Mouse (Mus musculus) neural tube, embryonic 13.5 days (tissue): Measurements from ENCODE around the gene Mcam. TPM values are rescaled to one million over a fixed set of nuclear protein-coding genes. Genes with fewer than 3 reads are reported as not detected.

Source experiments
- ATAC-seq: fragments of 200-750 bp; cut with Nextera tagmentation; 2 replicates; pipeline ENCODE4 v1.8.0; 2017; ENCODE audit warnings: low read depth, mild to moderate bottlenecking, moderate TSS enrichment, moderate library complexity
- H3K27ac ChIP-seq: fragments of 300-500 bp; sonication (generic); replicated peaks from 2 replicates; pipeline ENCODE4 v1.5.1; 2015; ENCODE audit warnings: moderate library complexity, mild to moderate bottlenecking, inconsistent platforms
- H3K27me3 ChIP-seq: fragments of 300-500 bp; sonication (generic); 2 replicates; pipeline ENCODE4 v1.6.1; 2015; ENCODE audit warnings: mild to moderate bottlenecking, inconsistent platforms
- H3K36me3 ChIP-seq: fragments of 300-500 bp; sonication (generic); 2 replicates; pipeline ENCODE4 v1.6.1; 2015; ENCODE audit warnings: mild to moderate bottlenecking, inconsistent platforms
- H3K4me1 ChIP-seq: fragments of 300-500 bp; sonication (generic); replicated peaks from 2 replicates; pipeline ENCODE4 v1.6.1; 2015; ENCODE audit warnings: inconsistent platforms
- H3K4me2 ChIP-seq: fragments of 300-500 bp; sonication (generic); 2 replicates; pipeline ENCODE4 v1.6.1; 2015; ENCODE audit warnings: inconsistent platforms, mild to moderate bottlenecking, moderate library complexity
- H3K4me3 ChIP-seq: fragments of 300-500 bp; sonication (generic); 2 replicates; pipeline ENCODE4 v1.5.1; 2015; ENCODE audit warnings: mild to moderate bottlenecking, inconsistent platforms
- H3K9ac ChIP-seq: fragments of 300-500 bp; sonication (generic); 2 replicates; pipeline ENCODE4 v1.6.1; 2015; ENCODE audit warnings: moderate library complexity, mild to moderate bottlenecking, inconsistent platforms
- H3K9me3 ChIP-seq: fragments of 300-500 bp; sonication (generic); 2 replicates; pipeline ENCODE4 v1.6.1; 2016; ENCODE audit warnings: inconsistent platforms
- whole genome bisulfite sequencing: fragments of 180-500 bp; shearing (Covaris S2); methylation state at CpG from one replicate; pipeline ENCODE4 v1.1.7; 2015; 5-methylcytosine and 5-hydroxymethylcytosine counted together
- polyA plus RNA-seq: library from polyadenylated mRNA; unstranded; fragments of >200 nt; fragmentation: Nextera tagmentation; extraction: Ambion mirVana; gene quantifications from 2 replicates; pipeline ENCODE4 v1.2.1, GENCODE M21; 2015

Gene Mcam
- polyA plus RNA-seq, 1 experiment from 2014 or later, result 23.6 TPM

- peaks cover 56% of the 10 kb centered on the region for H3K27me3 ChIP-seq
- peak overlapping the region; percentile 34 for H3K4me3 ChIP-seq
- under 1% methylated on average over 27 of the region's 27 CpGs for WGBS
- H3K4me1 ChIP-seq, result peaks cover 51% of the 10 kb centered on the region
- peak overlapping the region; percentile 79 for H3K27ac ChIP-seq
- H3K9ac ChIP-seq, result peak overlapping the region; percentile 67
- H3K9me3 ChIP-seq, result no peaks in the 10 kb centered on the region
- peak; percentile 26; the same call in 1 of the 2 replicates for ATAC-seq
- peak overlapping the region; percentile 63 for H3K4me2 ChIP-seq
- no peaks in the 10 kb centered on the region for H3K36me3 ChIP-seq
These were observed 4.2 kb upstream of the Mcam start for GRCm38 (mm10) chr9:44130034-44130433.

DNA sequence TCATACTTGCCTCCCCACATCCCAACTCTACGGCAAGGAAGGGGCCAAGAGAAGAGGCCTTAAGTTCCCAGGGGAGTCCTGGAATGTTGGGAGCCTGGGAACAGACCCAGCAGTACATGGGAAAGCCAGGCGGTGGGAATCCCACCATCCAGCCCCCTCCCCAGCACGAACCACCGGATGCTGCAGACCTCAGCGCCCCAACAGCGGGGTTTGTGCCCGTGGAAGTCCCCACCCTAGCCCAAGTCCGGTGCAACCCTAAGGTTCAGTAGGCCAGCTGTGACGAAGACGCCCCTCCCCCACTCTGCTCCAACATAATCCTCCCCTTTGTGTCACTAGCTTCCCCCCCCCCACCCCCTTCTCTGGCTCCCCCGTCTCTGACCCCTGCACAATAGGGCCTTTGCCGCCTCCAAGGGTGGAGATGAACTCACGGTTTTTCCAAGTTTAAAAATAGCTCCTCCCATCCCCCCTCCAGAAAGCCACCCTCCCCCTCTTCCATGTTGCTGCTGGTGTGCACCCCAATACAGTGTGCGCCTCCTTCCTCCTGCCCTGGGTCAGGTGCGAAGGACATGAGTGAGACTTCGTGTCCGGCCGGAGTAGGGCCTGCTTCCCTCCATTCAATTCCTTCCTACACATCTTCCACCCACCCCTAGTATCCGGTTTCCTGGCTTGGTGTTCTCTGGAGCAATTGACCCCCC lies 3.5 kb upstream of the Mcam start:
- 13% methylated on average over 19 of the region's 19 CpGs for WGBS
- Histone ChIP-seq H3K4me3 (peak overlapping the region; percentile 34), H3K27me3 (peaks cover 63% of the 10 kb centered on the region), H3K4me1 (peaks cover 51% of the 10 kb centered on the region), H3K9me3 (no peaks in the 10 kb centered on the region), H3K36me3 (no peaks in the 10 kb centered on the region), H3K4me2 (peak overlapping the region; percentile 63), H3K9ac (peak overlapping the region; percentile 67), H3K27ac (peak overlapping the region; percentile 79)
- ATAC-seq, result peak; percentile 30; the same call in 1 of the 2 replicates

GRCm38 (mm10) chr9:44131276-44131590 lies 3.0 kb upstream of the Mcam start:
- Histone ChIP-seq H3K9me3 (no peaks in the 10 kb centered on the region), H3K36me3 (no peaks in the 10 kb centered on the region), H3K9ac (peak overlapping the region; percentile 38; the same call in 1 of the 2 replicates), H3K4me2 (peak overlapping the region; percentile 4; the same call in 1 of the 2 replicates), H3K4me1 (peaks cover 53% of the 10 kb centered on the region), H3K4me3 (no peak overlapping the region), H3K27ac (peak overlapping the region; percentile 62), H3K27me3 (peaks cover 68% of the 10 kb centered on the region)
- no peak for ATAC-seq
- 39% methylated on average over 7 of the region's 7 CpGs for WGBS

- Histone ChIP-seq H3K4me2 (0 out of 2 replicates have a peak overlapping the region, but pooled peaks have one; percentile 84), H3K9me3 (no peaks in the 10 kb centered on the region), H3K27me3 (peaks cover 78% of the 10 kb centered on the region), H3K4me3 (no peak overlapping the region), H3K27ac (no peak overlapping the region), H3K9ac (no peak overlapping the region), H3K4me1 (peaks cover 55% of the 10 kb centered on the region), H3K36me3 (no peaks in the 10 kb centered on the region)
- ATAC-seq, result no peak
- 70% methylated on average over 5 of the region's 5 CpGs for WGBS
These were observed 2.1 kb upstream of the Mcam start for GRCm38 (mm10) chr9:44132200-44132599.

DNA sequence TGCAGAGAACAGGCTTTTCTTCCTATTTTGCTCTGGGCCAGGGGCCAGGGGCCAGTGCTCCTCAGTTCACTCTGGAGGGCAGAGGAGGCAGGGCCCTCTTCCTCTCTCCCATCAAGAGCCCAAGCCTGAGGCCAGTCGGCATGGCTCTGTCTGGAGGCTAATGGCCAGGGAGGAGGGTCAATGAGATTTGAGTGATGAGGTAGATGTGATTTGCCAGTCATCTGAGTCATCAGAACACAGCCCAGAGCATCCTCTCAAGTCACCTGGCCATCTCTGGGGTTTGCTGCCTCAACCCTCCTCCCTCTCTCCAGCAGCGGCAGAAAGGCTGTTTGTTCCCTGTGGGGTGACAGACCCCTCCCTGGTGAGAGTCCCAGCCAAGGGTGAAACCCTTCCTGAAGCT lies 982 bp upstream of the Mcam start:
- Histone ChIP-seq H3K4me1 (peaks cover 55% of the 10 kb centered on the region), H3K36me3 (no peaks in the 10 kb centered on the region), H3K4me2 (peak overlapping the region; percentile 84), H3K9ac (peak overlapping the region; percentile 69), H3K9me3 (no peaks in the 10 kb centered on the region), H3K27me3 (peaks cover 79% of the 10 kb centered on the region), H3K4me3 (peak overlapping the region; percentile 51), H3K27ac (peak overlapping the region; percentile 65)
- WGBS, result 19% methylated on average over 2 of the region's 2 CpGs
- ATAC-seq, result no peak

GRCm38 (mm10) chr9:44134851-44135730 lies 822 bp downstream of the Mcam start:
- peak overlapping the region; percentile 69 for H3K9ac ChIP-seq
- 3% methylated on average over 49 of the region's 49 CpGs for WGBS
- H3K4me2 ChIP-seq, result peak overlapping the region; percentile 84
- peak overlapping the region; percentile 65 for H3K27ac ChIP-seq
- H3K36me3 ChIP-seq, result 0 out of 2 replicates have a peak, but pooled peaks cover 2% of the 10 kb centered on the region
- peak overlapping the region; percentile 51 for H3K4me3 ChIP-seq
- peak; percentile 19; the same call in 1 of the 2 replicates for ATAC-seq
- no peaks in the 10 kb centered on the region for H3K9me3 ChIP-seq
- peaks cover 70% of the 10 kb centered on the region for H3K27me3 ChIP-seq
- peaks cover 48% of the 10 kb centered on the region for H3K4me1 ChIP-seq

- no peaks in the 10 kb centered on the region for H3K9me3 ChIP-seq
- H3K4me3 ChIP-seq, result peak overlapping the region; percentile 51
- peak overlapping the region; percentile 35; the same call in 1 of the 2 replicates for H3K27ac ChIP-seq
- peaks cover 65% of the 10 kb centered on the region for H3K27me3 ChIP-seq
- peaks cover 40% of the 10 kb centered on the region for H3K4me1 ChIP-seq
- 53% methylated on average over 7 of the region's 7 CpGs for WGBS
- peak overlapping the region; percentile 84 for H3K4me2 ChIP-seq
- peak overlapping the region; percentile 69 for H3K9ac ChIP-seq
- peaks cover 10% of the 10 kb centered on the region; the same call in 1 of the 2 replicates for H3K36me3 ChIP-seq
- ATAC-seq, result peak; percentile 25; the same call in 1 of the 2 replicates
These were observed 1.6 kb downstream of the Mcam start for GRCm38 (mm10) chr9:44135731-44136411.

- no peak overlapping the region for H3K9ac ChIP-seq
- 75% methylated on average over 4 of the region's 4 CpGs for WGBS
- peaks cover 45% of the 10 kb centered on the region for H3K27me3 ChIP-seq
- no peak overlapping the region for H3K27ac ChIP-seq
- H3K36me3 ChIP-seq, result peaks cover 24% of the 10 kb centered on the region
- peaks cover 40% of the 10 kb centered on the region for H3K4me1 ChIP-seq
- ATAC-seq, result no peak
- H3K4me2 ChIP-seq, result no peak overlapping the region
- H3K9me3 ChIP-seq, result no peaks in the 10 kb centered on the region
- H3K4me3 ChIP-seq, result no peak overlapping the region
These were observed 3.6 kb downstream of the Mcam start for GRCm38 (mm10) chr9:44137846-44138245.

DNA sequence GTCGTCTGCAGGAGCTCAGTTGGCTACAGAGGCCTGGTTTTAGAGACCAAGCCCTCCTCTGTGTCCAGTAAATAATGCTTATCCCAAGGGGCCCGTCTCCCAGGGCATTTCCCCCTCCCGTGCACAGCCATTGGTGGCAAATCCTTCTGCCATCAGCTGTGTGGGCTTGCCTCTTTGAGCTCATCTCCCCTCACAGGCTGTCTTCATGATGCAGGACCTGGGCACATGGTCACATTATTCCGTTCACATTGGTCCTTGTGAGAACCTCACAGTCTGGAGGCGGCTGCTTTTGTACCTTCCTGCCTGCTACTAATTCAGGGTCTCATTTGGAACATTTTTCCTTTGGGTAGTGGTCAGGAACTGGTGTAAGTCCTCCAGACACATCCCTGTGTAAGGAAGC lies 7.7 kb downstream of the Mcam start:
- no peak overlapping the region for H3K4me2 ChIP-seq
- no peaks in the 10 kb centered on the region for H3K4me1 ChIP-seq
- H3K9ac ChIP-seq, result no peak overlapping the region
- no peak overlapping the region for H3K4me3 ChIP-seq
- H3K27me3 ChIP-seq, result peaks cover 4% of the 10 kb centered on the region
- H3K27ac ChIP-seq, result no peak overlapping the region
- no peaks in the 10 kb centered on the region for H3K9me3 ChIP-seq
- no peak for ATAC-seq
- H3K36me3 ChIP-seq, result peaks cover 55% of the 10 kb centered on the region
- WGBS, result 59% methylated on average over 5 of the region's 5 CpGs

GRCm38 (mm10) chr9:44143421-44143820 lies 9.2 kb downstream of the Mcam start:
- H3K4me2 ChIP-seq, result no peak overlapping the region
- H3K27ac ChIP-seq, result no peak overlapping the region
- ATAC-seq, result no peak
- H3K9me3 ChIP-seq, result no peaks in the 10 kb centered on the region
- H3K36me3 ChIP-seq, result peaks cover 57% of the 10 kb centered on the region
- no peaks in the 10 kb centered on the region for H3K27me3 ChIP-seq
- WGBS, result 79% methylated on average over 5 of the region's 5 CpGs
- H3K9ac ChIP-seq, result no peak overlapping the region
- H3K4me1 ChIP-seq, result no peaks in the 10 kb centered on the region
- H3K4me3 ChIP-seq, result no peak overlapping the region

- H3K4me1 ChIP-seq, result no peaks in the 10 kb centered on the region
- no peaks in the 10 kb centered on the region for H3K9me3 ChIP-seq
- no peak overlapping the region for H3K9ac ChIP-seq
- no peaks in the 10 kb centered on the region for H3K27me3 ChIP-seq
- H3K27ac ChIP-seq, result no peak overlapping the region
- WGBS, result 28% methylated on average over 7 of the region's 8 CpGs
- ATAC-seq, result no peak
- H3K4me3 ChIP-seq, result no peak overlapping the region
- peaks cover 63% of the 10 kb centered on the region for H3K36me3 ChIP-seq
- no peak overlapping the region for H3K4me2 ChIP-seq
These were observed 9.9 kb downstream of the Mcam start for GRCm38 (mm10) chr9:44144023-44144717.
